Mouse (Mus musculus) cerebellum, postnatal 25 days (tissue): ENCODE data around the gene Psma3.

Source experiments
- DNase-seq, 2 experiments: peaks; one replicate each; pipeline ENCODE4 v3.0.0; 2021; ENCODE audit warnings: mixed read lengths in 2 of 2

Psma3 gene

DNA sequence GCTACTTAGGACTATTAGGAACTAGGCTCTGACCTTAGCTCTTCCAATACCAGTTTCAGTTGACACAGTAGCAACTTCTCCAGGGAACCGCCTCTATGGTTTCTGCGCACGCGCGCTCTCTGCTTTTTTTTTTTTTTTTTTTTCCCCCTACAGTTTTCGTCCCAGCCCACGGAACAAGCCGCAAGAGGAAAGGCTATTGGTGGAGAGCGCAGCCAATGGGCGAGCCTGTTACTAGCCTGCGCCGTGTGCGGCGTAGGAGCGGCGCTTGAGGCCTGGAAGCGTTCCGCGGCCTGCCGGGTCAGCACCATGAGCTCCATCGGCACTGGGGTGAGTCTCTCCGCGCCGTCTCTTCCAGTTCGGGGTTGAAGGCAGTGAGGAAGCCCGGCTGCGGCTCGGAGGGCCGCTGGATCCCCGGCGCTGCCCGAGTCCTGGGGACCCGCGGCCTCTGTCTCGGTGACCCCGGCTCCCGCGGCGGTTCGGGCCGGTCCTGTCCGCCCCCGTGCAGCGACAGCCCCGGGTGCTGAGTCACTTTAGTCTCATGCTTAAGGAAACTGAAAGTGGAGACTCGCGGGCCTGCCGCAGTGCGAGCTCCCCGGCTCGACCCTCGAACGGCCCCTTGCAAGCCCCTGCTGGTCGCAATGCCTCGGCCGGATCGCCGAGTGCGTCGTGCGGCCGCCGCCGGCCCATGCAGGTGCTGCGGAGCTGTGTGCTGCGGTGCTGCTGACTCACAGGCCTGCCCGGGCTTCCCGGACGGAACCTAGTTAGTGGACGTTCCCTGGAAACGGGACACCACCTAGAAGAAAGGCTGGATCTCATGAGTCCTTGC lies at the start of gene Psma3:
Gene Psma3, plus strand, starts transcription at position 181 of the 826 bp plus-strand sequence.
- DNase-seq, result peak; percentile 94 to 95

DNA sequence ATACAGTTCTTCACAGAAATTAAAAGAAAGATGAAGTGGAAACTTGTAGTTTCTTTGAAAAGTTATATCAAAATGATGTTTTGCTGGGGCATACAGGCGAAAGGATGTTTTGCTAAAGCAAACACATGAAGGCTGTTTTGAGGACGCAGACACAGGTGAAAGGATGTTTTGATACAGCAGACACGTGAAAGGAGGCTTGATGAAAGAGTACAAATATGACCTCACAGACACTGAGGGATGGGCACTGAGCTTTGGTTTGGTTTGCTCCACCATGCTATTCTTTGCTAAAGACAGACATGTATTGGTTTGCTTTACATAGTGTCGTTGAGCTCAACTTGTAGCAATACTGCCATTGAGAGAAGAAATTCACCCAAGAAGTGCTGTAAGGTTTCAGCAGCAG lies 44.6 kb upstream of the Psma3 start:
- DNase-seq, result no peak

DNA sequence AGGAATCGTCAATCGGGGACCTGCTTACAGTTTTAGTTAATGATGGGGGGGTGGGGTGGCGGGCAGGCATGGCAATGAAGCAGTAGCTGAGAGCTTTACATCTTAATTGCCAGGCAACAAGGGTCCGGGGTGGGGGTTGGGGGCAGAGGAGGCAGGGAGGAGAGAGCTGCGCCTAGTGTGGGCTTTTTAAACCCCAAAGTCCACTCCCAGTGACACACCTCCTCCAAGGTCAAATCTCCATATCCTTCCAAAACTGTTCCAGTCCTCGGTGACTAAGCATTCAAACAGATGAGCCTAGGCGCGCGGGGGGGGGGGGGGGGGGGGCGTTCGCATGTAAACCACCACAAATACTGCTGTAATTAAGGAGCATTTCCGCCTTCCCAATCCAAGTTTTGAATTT lies 37.3 kb upstream of the Psma3 start:
- DNase-seq, result peak; percentile 21 to 39

DNA sequence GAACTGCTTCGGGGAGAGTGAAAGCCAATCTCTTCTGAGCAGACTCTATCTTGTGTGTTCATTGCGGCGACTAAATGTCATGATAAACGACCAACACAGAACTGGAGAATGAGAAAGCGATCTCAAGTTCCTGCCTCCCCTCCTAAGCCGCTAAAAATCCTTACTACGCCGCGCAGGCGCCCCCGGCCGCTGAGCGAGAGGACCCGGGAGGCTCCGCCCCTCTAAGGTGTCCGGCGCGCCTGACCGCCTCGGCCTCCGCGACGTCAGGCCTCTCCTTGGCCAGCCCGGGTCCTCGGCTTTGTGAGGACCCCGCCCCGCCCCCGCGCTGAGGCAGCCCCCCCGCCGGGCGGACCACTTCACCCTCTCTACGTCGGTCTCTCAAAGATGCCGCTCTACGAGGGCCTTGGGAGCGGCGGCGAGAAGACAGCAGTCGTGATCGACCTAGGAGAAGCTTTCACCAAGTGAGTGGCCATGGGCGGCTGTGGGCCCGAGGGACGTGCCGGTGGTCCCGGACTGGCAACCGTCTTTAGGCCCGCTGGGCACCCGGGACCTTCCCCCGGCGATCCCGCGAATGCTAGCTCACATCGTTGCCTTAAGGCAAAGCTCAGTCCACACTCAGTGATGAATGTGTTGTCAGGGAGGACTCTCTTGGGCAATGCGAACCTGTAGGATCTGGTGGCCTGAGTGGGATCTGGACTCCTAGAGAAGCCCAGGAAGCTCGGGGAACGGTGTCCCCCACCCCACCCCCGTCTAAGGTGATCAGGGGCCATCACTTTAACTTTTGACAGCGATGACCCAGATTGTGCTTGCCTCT lies 36.6 kb upstream of the Psma3 start, which contains the start of gene Actr10:
Gene Actr10, plus strand, starts transcription at position 287 of the 814 bp plus-strand sequence.
- DNase-seq, result peak; percentile 93 to 97

DNA sequence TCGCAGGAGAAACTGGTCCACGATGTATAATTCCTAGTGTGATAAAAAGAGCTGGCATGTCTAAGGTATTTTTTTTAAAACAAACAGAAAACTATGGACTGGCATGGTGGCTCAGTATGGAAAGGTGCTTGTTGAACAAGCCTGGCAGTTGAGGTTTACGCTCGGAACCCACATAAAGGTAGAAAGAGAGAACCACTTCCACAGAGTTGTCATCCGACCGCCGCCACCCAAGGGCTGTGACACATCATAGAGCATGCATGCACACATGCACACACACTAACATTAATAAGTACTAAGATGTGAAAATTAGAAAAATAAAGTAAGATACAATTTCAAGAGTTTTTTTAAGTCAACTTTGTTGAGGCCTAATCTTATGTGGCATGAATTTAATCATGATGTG lies 33.6 kb upstream of the Psma3 start:
- no peak for DNase-seq

DNA sequence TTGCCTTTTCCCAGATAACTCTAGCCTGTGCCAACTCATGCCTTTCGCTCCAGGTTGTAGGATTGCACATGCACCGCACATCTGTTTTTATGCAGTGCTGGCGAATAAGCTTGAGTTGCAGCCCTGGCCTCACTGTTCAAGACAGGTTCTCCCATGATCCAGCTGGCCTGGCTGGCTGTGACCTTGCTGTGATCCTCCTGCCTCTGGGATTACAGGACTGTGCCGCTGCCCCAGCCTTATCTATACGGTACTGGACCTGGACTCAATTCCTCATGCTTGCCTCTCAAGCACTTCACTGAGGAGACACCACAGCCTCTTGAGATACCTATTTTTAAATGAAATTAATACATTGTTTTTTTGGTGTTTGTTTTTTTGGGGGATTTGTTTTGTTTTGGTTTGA lies 30.2 kb upstream of the Psma3 start:
- DNase-seq, result no peak

DNA sequence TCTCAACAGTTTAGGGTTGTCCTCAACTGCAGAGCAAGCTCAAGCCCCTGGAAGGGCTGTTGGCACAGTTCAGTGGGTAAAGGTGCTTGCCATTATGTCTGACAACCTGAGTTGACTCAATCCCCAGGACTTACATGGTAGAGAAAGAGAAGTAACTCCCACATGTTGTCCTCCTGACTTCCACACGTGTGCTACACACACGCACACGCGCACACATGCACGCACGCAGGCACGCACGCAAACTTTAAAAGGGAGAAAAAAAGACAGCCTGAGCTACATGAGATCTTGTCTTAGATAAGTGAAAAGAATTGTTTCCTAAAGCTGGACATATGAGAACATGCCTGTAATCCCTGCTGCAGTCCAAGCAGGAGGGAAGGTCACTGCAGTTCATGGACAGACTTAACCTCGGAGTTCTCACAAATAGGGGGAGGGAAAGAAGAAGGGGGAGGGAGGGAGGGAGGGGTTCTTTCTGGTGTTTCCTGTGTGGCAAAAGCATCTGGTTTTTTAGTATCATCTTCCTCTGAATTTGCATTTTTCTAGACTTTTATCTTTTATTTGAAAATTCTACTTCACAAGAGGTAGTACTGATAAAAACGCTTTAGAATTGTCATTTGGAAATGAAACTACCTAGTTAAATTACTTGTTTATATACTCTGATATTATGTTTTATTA lies 27.7 kb upstream of the Psma3 start:
- no peak for DNase-seq

DNA sequence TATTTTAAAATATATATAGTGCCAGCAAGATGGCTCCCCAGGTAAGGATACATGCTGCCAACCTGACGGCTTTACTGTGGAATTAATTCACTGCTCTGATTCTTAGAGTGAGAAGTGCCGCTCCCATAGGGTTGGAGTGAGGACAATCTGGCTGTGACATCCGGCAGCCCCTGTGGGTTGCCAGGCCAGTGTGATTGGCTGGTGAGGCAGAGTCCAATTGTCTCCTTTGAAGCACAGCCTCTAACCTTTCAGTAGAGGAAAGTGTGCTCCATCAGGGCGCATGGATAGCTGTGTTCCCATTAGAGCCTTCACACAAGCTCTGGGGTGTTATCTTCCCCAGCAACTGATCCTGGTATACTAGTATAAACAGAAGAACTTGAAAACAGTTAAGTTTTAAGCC lies 15.8 kb upstream of the Psma3 start:
- no peak for DNase-seq

DNA sequence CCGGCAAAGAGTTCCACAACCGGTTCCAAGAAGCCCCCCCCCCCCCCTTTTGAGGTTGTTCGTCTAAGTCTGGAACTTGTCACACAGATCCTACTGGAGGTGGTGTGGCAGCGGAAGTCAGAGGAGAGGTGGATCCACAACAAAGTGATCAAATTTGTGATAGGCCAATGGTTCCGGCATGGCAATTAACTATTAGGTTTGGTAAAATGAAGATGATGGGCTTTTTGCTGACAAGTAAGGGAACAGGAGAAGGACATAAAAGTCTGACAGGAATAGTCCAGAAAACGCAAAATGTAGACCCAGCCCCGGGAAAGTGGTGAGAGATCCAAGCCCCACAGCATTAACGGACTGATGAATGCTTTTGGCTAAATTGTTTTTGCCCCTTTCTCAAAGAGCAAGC lies 6.8 kb upstream of the Psma3 start:
- DNase-seq, result no peak

DNA sequence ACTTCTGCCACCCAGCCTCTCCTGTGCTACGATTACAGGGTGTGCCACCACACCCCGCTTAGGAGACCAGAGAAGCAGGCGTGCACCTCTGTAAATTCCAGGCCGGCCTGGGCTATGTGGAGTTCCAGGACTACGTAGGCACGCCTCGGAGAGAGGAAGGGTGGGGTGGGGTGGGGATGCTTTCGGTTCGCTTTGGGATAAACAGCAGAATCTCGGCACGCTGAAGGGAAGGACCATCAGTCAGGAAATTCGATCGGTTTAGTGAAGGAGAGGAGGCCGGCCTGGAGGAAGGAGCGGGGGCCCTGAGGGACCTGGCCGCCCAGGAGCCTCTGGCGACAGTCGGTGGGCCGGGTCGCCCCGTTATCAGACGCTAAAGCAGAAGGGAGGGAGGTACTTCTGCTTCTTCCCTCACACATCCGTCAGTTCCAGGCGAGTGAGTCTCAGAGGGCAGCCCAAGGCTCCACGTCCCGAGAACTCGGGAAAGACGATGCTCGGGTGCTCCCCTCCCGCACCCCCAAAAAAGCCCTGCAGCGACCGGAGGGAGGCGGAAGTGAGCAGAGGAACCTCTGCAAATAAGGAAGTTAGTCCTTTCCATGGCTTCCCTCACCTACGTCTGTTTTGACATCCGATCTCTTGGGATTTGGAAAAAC lies 6.2 kb upstream of the Psma3 start:
- peak; percentile 84 to 88 for DNase-seq

DNA sequence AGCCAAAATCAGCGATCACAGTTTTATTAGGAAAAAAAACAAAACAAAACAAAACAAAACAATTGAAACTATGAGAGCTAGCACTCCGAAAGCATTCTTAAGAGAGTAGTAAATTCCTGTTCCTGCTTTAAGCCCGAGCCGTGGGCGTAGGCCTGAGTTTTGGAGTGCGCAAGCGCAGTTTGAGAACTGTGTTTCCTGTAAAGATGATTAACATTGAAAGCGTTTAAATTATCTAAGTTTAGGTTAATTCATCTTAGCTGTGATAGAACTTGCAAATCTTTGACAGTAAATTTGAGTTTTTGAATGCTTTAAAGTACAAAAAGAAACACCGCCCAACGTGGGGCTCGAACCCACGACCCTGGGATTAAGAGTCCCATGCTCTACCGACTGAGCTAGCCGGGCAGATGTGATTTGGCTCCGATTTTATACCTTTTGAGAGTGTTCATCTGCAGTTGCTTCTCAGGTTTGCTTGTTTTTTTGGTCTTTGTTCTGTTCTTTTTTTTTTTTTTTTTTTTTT lies 5.6 kb upstream of the Psma3 start:
- DNase-seq, result peak; percentile 85 to 86

DNA sequence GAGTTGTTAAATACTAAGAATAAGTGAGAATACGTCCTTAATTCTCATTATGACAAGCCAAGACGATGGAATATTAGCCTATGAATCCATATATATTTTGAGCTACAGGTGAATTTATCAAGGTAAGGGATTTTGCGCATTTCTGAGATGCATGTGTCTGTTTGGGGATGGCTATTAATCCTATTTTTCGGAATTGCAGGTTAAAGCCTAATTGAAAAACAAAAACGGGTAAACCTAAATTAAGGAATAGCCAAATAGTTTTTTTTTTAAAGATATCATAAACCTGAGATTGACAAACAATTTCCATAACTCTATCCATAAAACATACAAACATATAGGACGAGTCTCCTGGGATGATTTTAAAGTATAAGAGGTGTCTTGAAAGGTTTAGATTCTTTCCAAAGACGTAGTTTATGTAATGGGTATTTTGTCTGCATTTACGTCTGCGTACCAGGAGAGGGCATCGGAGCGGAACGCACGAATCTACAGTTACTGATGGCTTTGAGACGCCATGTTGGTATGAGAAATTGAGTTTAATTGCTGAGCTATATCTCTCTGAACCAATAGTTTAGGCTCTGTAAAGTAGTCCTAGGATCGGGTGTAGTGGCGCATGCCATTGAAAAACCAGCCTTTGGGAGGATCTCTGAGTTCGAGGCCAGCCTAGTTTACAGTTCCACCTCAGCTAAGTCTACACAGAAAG lies 4.8 kb upstream of the Psma3 start:
- DNase-seq, result peak; percentile 66 to 74

DNA sequence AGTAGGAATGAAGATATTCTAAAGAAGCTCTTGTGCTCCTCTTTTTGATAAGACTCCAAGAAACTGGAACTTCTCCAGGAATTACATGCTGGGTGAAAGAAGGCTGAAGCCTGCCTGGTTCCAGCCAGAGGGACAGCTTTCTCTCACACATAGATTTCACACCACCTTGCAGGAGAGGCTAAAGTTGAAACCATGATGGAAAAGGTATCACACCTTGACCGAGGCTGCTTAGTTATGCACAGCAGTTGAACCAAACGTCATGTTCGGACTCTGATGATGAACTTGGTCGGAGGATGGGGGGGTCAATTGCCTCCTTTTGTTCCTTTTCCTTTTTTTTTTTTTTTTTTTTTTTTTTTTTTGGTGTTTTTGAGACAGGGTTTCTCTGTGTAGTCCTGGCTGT lies 590 bp upstream of the Psma3 start:
- peak in 1 of 2 experiments; percentile 15 for DNase-seq

DNA sequence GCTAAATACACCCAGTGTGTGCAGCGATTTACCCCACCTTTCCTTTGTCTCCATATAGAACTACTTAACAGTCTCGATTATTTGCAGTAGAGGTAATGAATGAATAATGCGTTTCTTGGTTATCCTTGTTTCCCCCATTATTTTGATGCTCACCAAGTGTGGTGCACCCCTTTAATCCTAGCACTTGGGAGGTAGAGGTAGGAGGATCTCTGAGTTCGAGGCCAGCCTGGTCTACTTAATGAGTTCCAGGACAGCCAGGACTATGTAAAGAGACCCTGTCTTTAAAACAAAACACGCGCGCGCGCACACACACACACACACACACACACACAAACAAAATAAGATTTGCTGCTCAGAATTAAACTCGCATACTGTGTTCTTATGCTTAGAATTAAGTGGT lies 985 bp downstream of the Psma3 start:
- DNase-seq, result no peak

DNA sequence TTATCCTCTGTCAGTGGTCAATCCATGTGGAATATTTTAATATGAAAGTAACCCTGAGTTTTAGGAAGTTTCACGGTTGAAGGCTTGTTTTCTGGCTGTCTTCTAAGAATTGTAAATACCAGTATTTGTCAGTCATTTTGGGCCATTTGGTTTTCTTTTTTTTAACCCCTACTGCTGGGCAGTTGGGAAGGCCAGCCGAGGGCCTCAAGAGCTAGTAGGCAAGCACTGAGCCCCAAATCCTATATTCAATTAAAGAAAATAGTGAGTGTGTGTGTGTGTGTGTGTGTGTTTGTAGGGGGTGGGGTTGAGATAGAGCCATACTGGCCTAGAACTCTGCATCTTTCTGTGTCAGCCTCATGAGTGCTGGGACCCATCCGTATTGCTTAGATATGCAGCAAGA lies 1.5 kb downstream of the Psma3 start:
- no peak for DNase-seq

DNA sequence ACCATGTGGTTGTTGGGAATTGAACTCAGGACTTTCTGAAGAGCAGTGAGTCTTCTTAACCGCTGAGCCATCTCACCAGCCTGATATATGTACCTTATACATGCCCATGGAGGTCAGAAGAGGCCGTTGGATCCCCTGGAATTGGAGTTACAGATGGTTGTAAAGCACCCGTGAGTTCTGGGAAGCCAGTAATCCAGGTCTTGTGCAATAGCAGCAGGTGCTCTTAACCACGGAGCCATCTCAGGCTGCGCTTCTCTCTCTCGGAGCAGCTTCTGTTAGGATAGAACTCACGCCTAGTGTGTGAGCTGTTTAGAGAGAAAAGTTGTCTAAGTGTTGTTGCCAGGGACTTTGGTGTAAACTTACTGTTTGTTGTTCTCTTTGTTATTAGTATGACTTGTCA lies 3.9 kb downstream of the Psma3 start:
- DNase-seq, result no peak

DNA sequence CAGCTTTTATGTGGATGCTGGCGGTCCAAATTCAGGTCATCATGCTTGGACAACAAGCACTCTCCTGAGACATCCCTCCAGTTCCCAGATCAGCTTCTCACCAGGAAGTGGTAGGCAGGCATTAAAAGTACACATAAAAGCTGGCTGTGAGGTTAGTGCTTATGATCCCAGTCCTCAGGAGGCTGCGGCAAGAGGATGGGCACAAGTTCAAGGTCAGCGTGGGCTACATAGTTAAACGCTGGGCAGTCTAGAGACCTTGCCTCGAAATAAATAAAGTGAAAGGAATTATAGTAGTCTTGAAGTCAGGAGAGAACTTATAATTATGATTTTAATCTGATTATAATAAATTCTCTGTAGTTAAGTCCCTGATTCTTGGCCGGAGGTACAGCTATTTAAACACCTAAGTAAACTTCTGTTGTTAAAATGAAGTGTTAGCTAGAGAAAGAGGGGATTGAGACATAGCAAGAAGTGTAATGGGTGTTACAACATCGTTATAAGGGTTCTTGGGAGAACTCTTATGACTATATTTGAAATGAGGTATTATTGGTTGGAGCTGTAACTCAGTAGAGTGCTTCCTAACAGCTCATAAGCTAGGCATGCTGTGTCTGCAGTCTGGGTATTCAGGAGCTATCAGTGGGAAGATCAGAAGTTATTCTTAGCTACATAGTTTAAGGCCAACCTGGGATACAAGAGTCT lies 10.6 kb downstream of the Psma3 start:
- no peak for DNase-seq

DNA sequence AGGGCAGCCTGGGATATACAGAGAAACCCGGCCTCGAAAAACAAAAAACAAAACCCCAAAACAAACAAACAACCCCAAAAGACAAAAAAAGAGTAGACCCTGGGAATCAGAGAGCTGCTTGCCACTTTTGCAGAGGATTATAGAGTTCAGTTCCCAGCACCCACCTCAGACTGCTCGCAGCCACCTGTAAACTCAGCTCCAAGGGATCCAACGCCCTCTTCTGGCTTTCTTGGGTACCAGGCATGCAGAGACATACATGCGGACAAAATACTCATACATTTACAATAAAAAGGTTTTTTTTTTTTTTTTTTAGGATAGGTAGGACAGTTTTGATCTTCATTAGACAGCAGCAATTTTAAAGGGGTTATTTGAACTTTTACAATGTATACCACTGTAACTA lies 22.8 kb downstream of the Psma3 start:
- no peak for DNase-seq

DNA sequence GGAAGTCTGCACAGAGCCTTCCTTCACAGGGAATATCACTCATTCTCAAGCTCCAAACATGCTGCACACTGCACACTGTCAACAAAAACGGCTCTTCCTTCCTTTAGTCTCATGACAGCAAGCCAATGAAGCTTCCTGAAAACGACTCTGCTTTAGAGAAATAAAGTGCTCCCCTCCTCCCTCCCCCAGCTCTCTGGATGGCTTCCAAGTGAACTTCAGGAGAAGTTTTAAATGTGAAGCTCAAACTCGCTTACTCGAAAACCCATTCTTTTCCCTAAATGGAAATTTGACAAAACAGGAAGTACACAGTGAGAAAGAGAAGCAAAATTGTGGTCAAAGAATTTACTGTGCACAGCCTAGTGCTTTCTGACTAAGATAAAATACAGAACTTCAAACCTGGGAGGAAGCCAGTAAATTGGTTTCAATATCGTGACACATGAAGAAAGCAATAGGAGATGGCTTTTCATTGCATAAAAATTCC lies 25.0 kb downstream of the Psma3 start:
- no peak for DNase-seq

DNA sequence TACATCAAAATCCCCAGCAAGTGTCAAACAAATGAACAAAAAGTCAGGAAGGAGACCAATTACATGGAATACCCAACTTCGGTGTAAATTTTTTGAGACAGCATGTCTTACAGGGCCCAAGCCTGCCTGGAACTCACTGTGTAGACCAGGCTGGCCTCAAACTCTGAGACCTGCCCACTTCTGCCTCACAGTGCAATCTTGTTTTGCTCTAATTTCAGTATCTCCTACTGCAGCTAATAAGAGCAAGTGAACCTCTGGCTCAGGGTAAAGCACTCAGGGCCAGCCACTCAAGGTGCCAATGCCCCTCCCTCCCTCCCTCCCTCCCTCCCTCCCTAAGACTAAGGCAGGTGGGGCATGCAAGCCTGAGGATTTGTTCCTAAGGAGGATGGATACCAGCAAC lies 25.9 kb downstream of the Psma3 start:
- DNase-seq, result no peak

DNA sequence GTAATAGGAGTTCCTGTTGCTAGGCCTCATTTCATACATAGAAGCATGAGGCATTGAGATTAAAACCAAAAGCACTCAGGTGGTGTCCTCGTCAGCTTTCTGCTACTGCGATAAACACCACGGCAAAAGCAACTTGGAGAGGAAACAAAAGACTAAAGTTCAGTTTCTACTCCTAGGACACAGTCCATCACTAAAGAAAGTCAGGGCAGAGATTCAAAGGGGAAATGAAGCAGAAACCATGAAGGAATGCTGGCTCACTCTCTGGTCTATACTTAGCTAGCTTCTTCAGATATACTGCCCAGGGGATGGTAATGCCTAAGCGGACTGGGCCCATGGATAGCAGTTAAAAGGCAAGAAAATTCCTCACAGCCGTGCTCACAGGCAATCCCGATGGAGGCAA lies 27.0 kb downstream of the Psma3 start:
- DNase-seq, result no peak
